Mouse (Mus musculus): ENCODE results near the gene Lilr4b. TPM values are rescaled to one million over a fixed set of nuclear protein-coding genes. Genes with fewer than 3 reads are reported as not detected.

Gene Lilr4b
- total and polyA plus RNA-seq, 3 experiments: 1.7 to 19.4 (median 3.1) TPM

GRCm38 (mm10) chr10:51451610-51452009 lies 28.8 kb upstream of the Lilr4b start:
- H3K4me3 ChIP-seq (replicated peaks in 1 of 3; ENCODE audit: low read depth in 2 of 3, low read length in 2 of 3, poor library complexity in 1 of 3): no peak overlapping the region
- H3K27me3 ChIP-seq (replicated peaks): no peaks in the 10 kb centered on the region
- no peak overlapping the region for H3K9ac ChIP-seq (ENCODE audit: insufficient read depth, low read depth)
- in situ Hi-C loops (cut with MboI; ENCODE audit: low pct_ligation_motif_present, low pct_unique_long_range_greater_than_20kb, low sequenced_read_pairs) (no loop called here), dilution Hi-C loops (cut with MboI; ENCODE audit: extremely low pct_ligation_motif_present, extremely low pct_unique_long_range_greater_than_20kb, low sequenced_read_pairs) (no loop called here)
- peak; percentile 24 for DNase-seq (ENCODE audit: extremely low read depth)
- H3K27ac ChIP-seq (ENCODE audit: insufficient read depth, low read depth): no peak overlapping the region
- H3K4me2 ChIP-seq (ENCODE audit: insufficient read depth, low read depth, poor library complexity, severe bottlenecking): no peak overlapping the region
- no peak for TF ChIP-seq IRF4 (IDR thresholded peaks at IDR 0.05; ENCODE audit: low read depth, low read length)
- TF ChIP-seq MAZ (IDR thresholded peaks at IDR 0.05; ENCODE audit: low read depth, low read length): no peak
- no peak for TF ChIP-seq POLR2A (IDR thresholded peaks at IDR 0.05; ENCODE audit: low read depth, low read length)
- no peak for TF ChIP-seq ETS1 (conservative IDR thresholded peaks at IDR 0.05; ENCODE audit: low read depth, low read length)
- TF ChIP-seq USF2 (conservative IDR thresholded peaks at IDR 0.05; ENCODE audit: low read depth, low read length): peak; percentile 25; the same call in 1 of the 2 replicates
- TF ChIP-seq CHD1 (IDR thresholded peaks at IDR 0.05; ENCODE audit: low read depth, low read length): no peak
- TF ChIP-seq ZKSCAN1 (IDR thresholded peaks at IDR 0.05; ENCODE audit: borderline replicate concordance, low read depth, low read length): no peak
- no peak for TF ChIP-seq ZNF384 (IDR thresholded peaks at IDR 0.05; ENCODE audit: low read depth, low read length)
- TF ChIP-seq E2F4 (IDR thresholded peaks at IDR 0.05; ENCODE audit: insufficient replicate concordance, low read depth, low read length): no peak
- TF ChIP-seq USF1 (IDR thresholded peaks at IDR 0.05; ENCODE audit: low read depth, low read length): peak; percentile 20; the same call in 1 of the 2 replicates
- no peak for TF ChIP-seq TCF12 (IDR thresholded peaks at IDR 0.05; ENCODE audit: low read depth, low read length)
- TF ChIP-seq SIN3A (IDR thresholded peaks at IDR 0.05; ENCODE audit: low read length): no peak
- TF ChIP-seq MAX (IDR thresholded peaks at IDR 0.05; ENCODE audit: low read length): no peak
- TF ChIP-seq MXI1 (IDR thresholded peaks at IDR 0.05; ENCODE audit: low read depth, low read length): no peak
- no peak for TF ChIP-seq EP300 (IDR thresholded peaks at IDR 0.05; ENCODE audit: low read length)
- no peak for TF ChIP-seq JUN (IDR thresholded peaks at IDR 0.05; ENCODE audit: insufficient read depth, low read depth, low read length)
- TF ChIP-seq UBTF (IDR thresholded peaks at IDR 0.05; ENCODE audit: low read depth, low read length): no peak
- TF ChIP-seq ZMIZ1 (IDR thresholded peaks at IDR 0.05; ENCODE audit: low read depth, low read length): no peak
- H3K79me2 ChIP-seq (replicated peaks; ENCODE audit: control insufficient read depth, extremely low read depth, insufficient read depth, poor library complexity, severe bottlenecking): no peaks in the 10 kb centered on the region
- peaks cover 0 to 2% of the 10 kb centered on the region in 2 experiments for H3K36me3 ChIP-seq (replicated peaks in 1 of 2; ENCODE audit: control insufficient read depth in 1 of 2, insufficient read depth in 1 of 2, low read length in 1 of 2)
- peaks cover 12 to 44% of the 10 kb centered on the region in 2 experiments for H3K4me1 ChIP-seq (ENCODE audit: control insufficient read depth in 1 of 2, insufficient read depth in 2 of 2)
- no peaks in the 10 kb centered on the region for H3K9me3 ChIP-seq (replicated peaks; ENCODE audit: low read length)

- H3K4me2 ChIP-seq (ENCODE audit: insufficient read depth, low read depth, poor library complexity, severe bottlenecking): peak overlapping the region; percentile 67; the same call in 1 of the 2 replicates
- H3K9me3 ChIP-seq (replicated peaks; ENCODE audit: low read length): no peaks in the 10 kb centered on the region
- peaks cover 12 to 54% of the 10 kb centered on the region in 2 experiments for H3K4me1 ChIP-seq (ENCODE audit: control insufficient read depth in 1 of 2, insufficient read depth in 2 of 2)
- dilution Hi-C loops (cut with MboI; ENCODE audit: extremely low pct_ligation_motif_present, extremely low pct_unique_long_range_greater_than_20kb, low sequenced_read_pairs) (no loop called here), in situ Hi-C loops (cut with MboI; ENCODE audit: low pct_ligation_motif_present, low pct_unique_long_range_greater_than_20kb, low sequenced_read_pairs) (no loop called here)
- DNase-seq (ENCODE audit: extremely low read depth): peak; percentile 87
- H3K79me2 ChIP-seq (replicated peaks; ENCODE audit: control insufficient read depth, extremely low read depth, insufficient read depth, poor library complexity, severe bottlenecking): no peaks in the 10 kb centered on the region
- H3K9ac ChIP-seq (ENCODE audit: insufficient read depth, low read depth): peak overlapping the region; percentile 63; the same call in 1 of the 2 replicates
- H3K36me3 ChIP-seq (replicated peaks in 1 of 2; ENCODE audit: control insufficient read depth in 1 of 2, insufficient read depth in 1 of 2, low read length in 1 of 2): peaks cover 0 to 2% of the 10 kb centered on the region in 2 experiments
- peak overlapping the region in 2 of 3 experiments; percentile 34 to 41 for H3K4me3 ChIP-seq (replicated peaks in 1 of 3; ENCODE audit: low read depth in 2 of 3, low read length in 2 of 3, poor library complexity in 1 of 3)
- peak overlapping the region; percentile 78 for H3K27ac ChIP-seq (ENCODE audit: insufficient read depth, low read depth)
- no peaks in the 10 kb centered on the region for H3K27me3 ChIP-seq (replicated peaks)
- TF ChIP-seq SMC3 (IDR thresholded peaks at IDR 0.05; ENCODE audit: low read depth, low read length) (no peak), CHD2 (IDR thresholded peaks at IDR 0.05; ENCODE audit: low read length) (peak; percentile 38; the same call in 1 of the 2 replicates), GABPA (IDR thresholded peaks at IDR 0.05; ENCODE audit: insufficient replicate concordance, low read depth, low read length) (no peak), HCFC1 (IDR thresholded peaks at IDR 0.05; ENCODE audit: low read depth, low read length) (no peak), JUND (conservative IDR thresholded peaks at IDR 0.05; ENCODE audit: low read depth, low read length) (0 out of 2 replicates have a peak, but pooled peaks have one; percentile 25), ZKSCAN1 (IDR thresholded peaks at IDR 0.05; ENCODE audit: borderline replicate concordance, low read depth, low read length) (no peak), IRF4 (IDR thresholded peaks at IDR 0.05; ENCODE audit: low read depth, low read length) (peak; percentile 53; the same call in 1 of the 2 replicates), MYC (IDR thresholded peaks at IDR 0.05; ENCODE audit: low read depth, low read length) (peak; percentile 77), ZC3H11A (IDR thresholded peaks at IDR 0.05; ENCODE audit: low read depth, low read length) (no peak), ETS1 (conservative IDR thresholded peaks at IDR 0.05; ENCODE audit: low read depth, low read length) (peak; percentile 32; the same call in 1 of the 2 replicates), MAX (IDR thresholded peaks at IDR 0.05; ENCODE audit: low read length) (peak; percentile 73), PAX5 (IDR thresholded peaks at IDR 0.05; ENCODE audit: low read length) (no peak), MAFK (IDR thresholded peaks at IDR 0.05; ENCODE audit: insufficient replicate concordance, low read length) (0 out of 2 replicates have a peak, but pooled peaks have one; percentile 12), MAZ (IDR thresholded peaks at IDR 0.05; ENCODE audit: low read depth, low read length) (no peak), SIN3A (IDR thresholded peaks at IDR 0.05; ENCODE audit: low read length) (no peak; the same call in 1 of the 2 replicates), MEF2A (IDR thresholded peaks at IDR 0.05; ENCODE audit: borderline replicate concordance, low read depth, low read length) (no peak), ZNF384 (IDR thresholded peaks at IDR 0.05; ENCODE audit: low read depth, low read length) (0 out of 2 replicates have a peak, but pooled peaks have one; percentile 40), BHLHE40 (IDR thresholded peaks at IDR 0.05; ENCODE audit: low read depth, low read length) (0 out of 2 replicates have a peak, but pooled peaks have one; percentile 40), TBP (conservative IDR thresholded peaks at IDR 0.05; ENCODE audit: low read depth, low read length) (peak; percentile 54; the same call in 1 of the 2 replicates)
These were observed 26.7 kb upstream of the Lilr4b start for GRCm38 (mm10) chr10:51453616-51454298.

Measured in CH12.LX (cell line).